Mouse (Mus musculus) gastrocnemius, postnatal 10 days (tissue): ENCODE results near the gene Pvrig. TPM values are rescaled to one million over a fixed set of nuclear protein-coding genes. Genes with fewer than 3 reads are reported as not detected.
"Not testable (repeated sequence)": the region's sequence is repeated elsewhere in the genome, so short reads cannot be mapped to it uniquely, and the experiment has no call there.

ENCODE experiments used
- DNase-seq: peaks from one replicate; pipeline ENCODE4 v3.0.0; 2021; ENCODE audit warnings: mixed read lengths
- long read RNA-seq, 2 experiments: library from polyadenylated mRNA; stranded (forward); transcript quantifications; one replicate each; pipeline ENCODE4 v2.0.0; 2021
- total RNA-seq, 2 experiments: library from RNA; stranded (reverse); gene quantifications; 2 replicates each; pipeline ENCODE4 v1.2.3; 2021

Gene Pvrig
- total RNA-seq: not detected
- long read RNA-seq, experiment 1: 0 reads
- long read RNA-seq, experiment 2: 0 reads

DNA sequence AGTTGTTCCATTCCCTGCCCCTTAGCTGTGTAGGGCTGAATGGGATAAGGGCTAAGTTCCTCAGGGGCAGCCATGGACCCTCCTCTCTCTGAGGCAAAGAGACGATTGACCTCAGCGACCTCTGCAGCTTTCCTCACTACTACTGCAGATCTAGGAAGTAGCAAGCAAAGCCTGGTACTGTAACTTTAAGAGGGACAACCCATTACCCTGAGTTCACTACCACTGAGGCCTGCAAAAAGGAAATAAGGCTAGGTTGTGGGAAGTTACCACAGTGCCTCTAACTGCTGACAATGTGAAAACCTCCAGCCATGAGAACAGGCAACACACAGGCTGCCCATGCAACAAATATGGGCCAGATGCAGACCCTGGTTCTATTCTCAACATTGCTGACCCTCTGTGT is at the start of gene Pvrig:
Gene Pvrig, plus strand, starts transcription at position 301 of the 400 bp plus-strand sequence.
- DNase-seq: no peak

- no peak for DNase-seq
Measured at GRCm38 (mm10) chr5:138294158-138294557, 47.6 kb upstream of the Pvrig start.

GRCm38 (mm10) chr5:138299613-138300012 is 42.1 kb upstream of the Pvrig start:
- no peak for DNase-seq

DNA sequence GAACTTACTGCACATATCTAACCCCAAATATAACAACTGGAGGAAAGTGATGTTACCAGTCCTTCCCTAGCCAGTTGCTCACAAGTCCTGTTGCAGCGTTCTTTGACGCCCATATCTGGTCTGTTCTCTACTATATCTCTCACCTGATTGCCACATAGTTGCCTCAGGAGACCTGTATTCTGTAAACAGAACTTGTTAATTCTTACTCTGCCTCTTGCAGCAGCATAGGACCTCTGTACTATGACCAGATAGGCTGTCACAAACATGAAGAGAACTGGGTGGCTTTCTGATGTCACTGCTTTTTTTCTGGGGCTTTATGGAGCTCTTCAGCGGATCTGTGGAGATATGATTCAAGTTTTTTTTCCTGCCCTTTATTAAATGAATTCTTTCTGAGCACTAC is 29.0 kb upstream of the Pvrig start:
- DNase-seq: no peak

DNA sequence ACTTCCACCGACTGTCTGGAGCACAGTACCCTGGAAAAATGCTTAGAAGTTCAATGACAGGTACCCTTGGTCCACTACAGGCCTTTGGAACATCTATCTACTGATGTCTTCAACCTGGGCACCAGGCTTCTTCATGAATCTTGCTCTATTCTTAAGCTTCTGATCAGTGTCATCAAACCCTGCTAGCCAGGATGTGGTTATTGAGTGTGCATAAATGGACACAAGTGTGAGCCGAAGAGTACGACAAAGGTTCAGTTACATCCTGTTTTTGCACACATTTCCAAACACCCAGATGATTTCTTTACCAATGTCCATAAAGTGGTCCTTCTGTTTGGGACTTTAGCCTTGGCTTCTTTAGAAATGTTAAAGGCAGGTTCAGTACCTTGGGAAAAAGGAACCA is 1.5 kb downstream of the Pvrig start:
- no peak for DNase-seq

DNA sequence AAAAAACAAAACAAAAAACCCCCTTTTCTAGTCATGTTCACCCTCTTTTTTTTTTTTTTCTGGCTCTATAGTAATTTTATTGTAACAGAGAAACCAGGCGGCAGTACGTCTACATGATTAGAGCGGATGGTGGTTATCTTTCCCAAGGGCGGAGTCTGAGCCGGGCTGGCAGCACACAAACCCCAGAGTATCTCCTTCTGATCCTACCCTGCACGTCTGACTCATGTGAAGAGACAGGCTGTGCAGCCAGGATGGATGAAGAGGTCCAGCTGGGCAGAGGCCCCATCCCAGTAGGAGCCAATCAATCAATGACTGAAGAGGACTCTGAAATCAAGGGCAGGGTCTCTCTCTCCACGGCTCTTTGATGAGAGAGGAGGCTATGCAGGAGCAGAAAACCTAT is 21.4 kb downstream of the Pvrig start:
- DNase-seq: not testable (repeated sequence)

DNA sequence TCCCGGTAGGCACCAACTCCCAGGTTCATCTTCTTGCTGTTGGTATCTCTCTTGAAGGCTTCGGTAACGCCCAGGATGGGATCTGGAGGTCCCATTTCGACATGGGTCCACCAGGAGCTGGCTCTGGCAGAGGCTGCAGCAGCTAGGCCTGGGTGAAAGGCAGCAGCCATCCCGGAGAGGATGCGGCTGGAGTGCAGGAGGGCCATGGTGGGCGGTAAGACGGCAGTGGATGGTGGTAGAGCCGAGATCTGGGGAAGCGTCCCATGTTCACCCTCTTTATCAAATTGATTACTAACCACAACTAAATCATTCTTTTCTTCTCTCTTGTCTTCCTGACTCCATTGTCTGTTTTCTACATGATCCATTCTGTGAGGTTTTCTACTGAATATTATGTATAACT is 23.6 kb downstream of the Pvrig start:
- not testable (repeated sequence) for DNase-seq

Other genes with a start within 250 kb of the Pvrig start
- gene Zscan21, start 225.1 kb upstream of the Pvrig start, total RNA-seq: 10 to 100 TPM; 12.9 to 14.3 TPM
- 1 to 10 TPM; 5.6 to 8.3 TPM for gene Zfp113, start 186.2 kb upstream of the Pvrig start, total RNA-seq
- 100 to 1,000 TPM; 117 to 119 TPM for gene Cops6, start 180.9 kb upstream of the Pvrig start, total RNA-seq
- gene Ap4m1, start 170.0 kb upstream of the Pvrig start, total RNA-seq: 10 to 100 TPM in 1 of 2 experiments, 1 to 10 TPM in 1; 9.9 to 16.0 TPM
- 10 to 100 TPM; 20.2 to 27.7 TPM for gene Mcm7, start 169.5 kb upstream of the Pvrig start, total RNA-seq
- 10 to 100 TPM; 25.4 to 25.7 TPM for gene Taf6, start 154.5 kb upstream of the Pvrig start, total RNA-seq
- 10 to 100 TPM in 1 of 2 experiments, 1 to 10 TPM in 1; 8.9 to 11.8 TPM for gene Cnpy4, start 154.5 kb upstream of the Pvrig start, total RNA-seq
- gene Mblac1, start 147.6 kb upstream of the Pvrig start, total RNA-seq: 1 to 10 TPM; 2.7 to 3.5 TPM
- gene Nxpe5, start 116.1 kb upstream of the Pvrig start, total RNA-seq: 1 to 10 TPM; 1.4 to 1.6 TPM
- gene Lamtor4, start 86.5 kb upstream of the Pvrig start, total RNA-seq: 10 to 100 TPM; 61.6 to 69.8 TPM
- 1 to 10 TPM; 5.3 to 8.1 TPM for gene BC037034, start 77.9 kb upstream of the Pvrig start, total RNA-seq
- under 1 TPM; 0.38 to 0.86 TPM for gene Gal3st4, start 69.1 kb upstream of the Pvrig start, total RNA-seq
- under 1 TPM in 1 of 2 experiments, not detected in 1; 0.07 TPM for gene Gm43720, start 62.0 kb upstream of the Pvrig start, total RNA-seq
- gene Gpc2, start 62.0 kb upstream of the Pvrig start, total RNA-seq: under 1 TPM; 0.35 to 0.88 TPM
- gene Stag3, start 61.7 kb upstream of the Pvrig start, total RNA-seq: under 1 TPM; 0.42 to 0.97 TPM
- 1 to 10 TPM; 4.6 to 5.0 TPM for gene Zfp157, start 99.5 kb downstream of the Pvrig start, total RNA-seq
- gene 1700123K08Rik, start 222.8 kb downstream of the Pvrig start, total RNA-seq: not detected